23 mouse cellular contexts compared by ENCODE assay signal in the genomic region with DNA sequence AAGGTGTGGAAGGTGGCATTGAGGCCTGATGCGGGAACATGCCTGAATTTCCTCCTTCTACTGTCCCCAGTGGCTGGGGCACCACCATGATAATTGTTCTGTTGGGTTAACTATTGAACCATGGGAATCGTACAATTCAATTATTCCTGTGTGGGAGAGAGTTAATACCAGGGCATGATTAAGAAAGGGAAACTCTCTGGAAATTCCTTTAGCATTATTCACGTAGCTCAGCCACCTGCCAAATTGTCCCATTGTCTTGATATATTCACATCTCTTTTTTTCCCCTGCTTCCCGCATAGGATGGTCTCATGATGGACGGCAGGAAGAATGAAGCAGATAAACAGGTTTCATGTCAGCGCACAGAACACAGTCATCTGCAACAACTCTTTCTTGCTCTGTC.
DNase-seq lines count a peak whose midpoint lies in the region; ATAC-seq and TF ChIP-seq lines count a peak whose summit lies in the region.
"Had no signal": no experiment of that assay in that cellular context is flagged by ENCODE, and none has a peak within 500 bp of the region (broad histone marks: within the 10 kb centered on the region; RNA-seq: fewer than 3 reads in every experiment).

No protein-coding gene starts in this region.

- WGBS in heart, embryonic 10.5 days: 73% methylated on average over 6 of the region's 6 CpGs

- peak; percentile 73 for DNase-seq in Patski (ENCODE audit: low read depth, low spot score)
- no peak for DNase-seq in heart, embryonic 10.5 days (ENCODE audit: low spot score)
- DNase-seq in embryo, embryonic 10.5 days (ENCODE audit: low spot score): no peak
- DNase-seq in layer of hippocampus, adult 8-10 months (ENCODE audit: low spot score in 2 of 2): no peak
- DNase-seq: adrenal gland, adult 2 months; adrenal gland, postnatal 10 days; adrenal gland, postnatal 25 days; B cell, adult 2 months; cerebellum, adult 11 months; cerebellum, adult 18-20 months; cerebellum, adult 8-10 months; cerebellum, adult 9-11 months; cerebellum, postnatal 14 days; cerebellum, postnatal 36 days had no signal

- H3K4me2 ChIP-seq in myocyte (ENCODE audit: low read depth): peak overlapping the region; percentile 68
- H3K4me2 ChIP-seq: embryonic facial prominence, embryonic 12.5 days; forebrain, embryonic 12.5 days had no signal

- H3K79me3 ChIP-seq in C2C12 (ENCODE audit: low read depth): no peaks in the 10 kb centered on the region

- H3K79me2 ChIP-seq in C2C12 (ENCODE audit: control insufficient read depth, insufficient read depth) (no peaks in the 10 kb centered on the region), myocyte (ENCODE audit: control insufficient read depth, insufficient read depth) (no peaks in the 10 kb centered on the region)

- H3K4me3 ChIP-seq in C2C12 (ENCODE audit: insufficient read depth, poor library complexity, severe bottlenecking) (no peak overlapping the region), myocyte (no peak overlapping the region)
- H3K4me3 ChIP-seq in heart, embryonic 10.5 days: no peak overlapping the region
- H3K4me3 ChIP-seq: embryonic facial prominence, embryonic 10.5 days; embryonic facial prominence, embryonic 12.5 days; erythroblast, embryonic 14.5 days; forebrain, embryonic 10.5 days; forebrain, embryonic 12.5 days had no signal

- CTCF ChIA-PET in Patski (lab: Charles Lee): interaction anchor here (1.0 to 2.7 kb wide), 3 partner anchors 9 to 313 kb away, joined by 3 to 7 read pairs (median 3); no protein-coding TSS in a partner anchor

- TF ChIP-seq POLR2A in myocyte (IDR thresholded peaks at IDR 0.05; ENCODE audit: insufficient read length, low read depth): no peak

- H3K27me3 ChIP-seq in C2C12 (ENCODE audit: control insufficient read depth, insufficient read depth, insufficient read length) (no peaks in the 10 kb centered on the region), Patski (no peaks in the 10 kb centered on the region), myocyte (ENCODE audit: control insufficient read depth, insufficient read depth, insufficient read length) (no peaks in the 10 kb centered on the region)
- no peaks in the 10 kb centered on the region for H3K27me3 ChIP-seq in heart, embryonic 10.5 days (ENCODE audit: insufficient read depth, poor library complexity, severe bottlenecking)
- H3K27me3 ChIP-seq: embryonic facial prominence, embryonic 12.5 days; forebrain, embryonic 12.5 days had no signal

- H3ac ChIP-seq in C2C12 (ENCODE audit: control insufficient read depth, insufficient read length, low read depth): peak overlapping the region; percentile 41
- H3ac ChIP-seq in myocyte (ENCODE audit: control insufficient read depth, insufficient read length): no peak overlapping the region

- peak; percentile 68 for ATAC-seq in Patski
- ATAC-seq: forebrain, embryonic 14.5 days; forebrain, embryonic 16.5 days had no signal

- POLR2A ChIA-PET in Patski (lab: Charles Lee): no interaction called here

- H3K9me3 ChIP-seq in heart, embryonic 10.5 days: no peaks in the 10 kb centered on the region
- H3K9me3 ChIP-seq: embryonic facial prominence, embryonic 10.5 days; embryonic facial prominence, embryonic 12.5 days; forebrain, embryonic 10.5 days; forebrain, embryonic 12.5 days had no signal

- in situ Hi-C loops in Patski (cut with MboI; ENCODE audit: low pct_unique_long_range_greater_than_20kb): no loop called here

- no peak overlapping the region for H3K27ac ChIP-seq in heart, embryonic 10.5 days
- H3K27ac ChIP-seq: embryonic facial prominence, embryonic 10.5 days; embryonic facial prominence, embryonic 12.5 days; forebrain, embryonic 10.5 days; forebrain, embryonic 12.5 days had no signal

- no peaks in the 10 kb centered on the region for H3K4me1 ChIP-seq in heart, embryonic 10.5 days
- H3K4me1 ChIP-seq: embryonic facial prominence, embryonic 12.5 days; forebrain, embryonic 12.5 days had no signal

- TF ChIP-seq CTCF in C2C12 (IDR thresholded peaks at IDR 0.05; ENCODE audit: control insufficient read depth, insufficient read depth, insufficient read length): no peak
- peak; percentile 28 for TF ChIP-seq CTCF in Patski (IDR thresholded peaks at IDR 0.05)

- H3K36me3 ChIP-seq in C2C12 (ENCODE audit: control insufficient read depth, insufficient read depth): no peaks in the 10 kb centered on the region
- H3K36me3 ChIP-seq in myocyte (ENCODE audit: control insufficient read depth, insufficient read depth): no peaks in the 10 kb centered on the region
- H3K36me3 ChIP-seq in heart, embryonic 10.5 days: no peaks in the 10 kb centered on the region
- H3K36me3 ChIP-seq: embryonic facial prominence, embryonic 10.5 days; embryonic facial prominence, embryonic 12.5 days; forebrain, embryonic 10.5 days; forebrain, embryonic 12.5 days had no signal

TF ChIP-seq in C2C12, 6 proteins besides CTCF, POLR2A, EP300 and RAD21:
- TF ChIP-seq MYOD1 (IDR thresholded peaks at IDR 0.05; ENCODE audit: control insufficient read depth, insufficient read length, low read depth): peak; percentile 50
- no peak for TF ChIP-seq MAX (IDR thresholded peaks at IDR 0.05)

TF ChIP-seq in myocyte, 11 proteins besides CTCF, POLR2A, EP300 and RAD21:
- TF ChIP-seq TCF3 (IDR thresholded peaks at IDR 0.05; ENCODE audit: insufficient read length, low read depth) (no peak), POLR2AphosphoS2 (IDR thresholded peaks at IDR 0.05; ENCODE audit: insufficient read length, low read depth) (no peak), E2F4 (IDR thresholded peaks at IDR 0.05; ENCODE audit: insufficient read depth) (no peak), USF1 (IDR thresholded peaks at IDR 0.05; ENCODE audit: low read depth) (no peak), MYOD1 (IDR thresholded peaks at IDR 0.05; ENCODE audit: control insufficient read depth in 1 of 3, insufficient read length in 2 of 3, low read depth in 2 of 3) (no peak), MYOG (IDR thresholded peaks at IDR 0.05; ENCODE audit: control insufficient read depth in 1 of 3, insufficient read depth in 1 of 3, insufficient read length in 2 of 3, low read depth in 2 of 3) (no peak), REST (IDR thresholded peaks at IDR 0.05; ENCODE audit: insufficient read depth, insufficient read length) (no peak), TCF12 (IDR thresholded peaks at IDR 0.05; ENCODE audit: insufficient read depth, poor library complexity, severe bottlenecking) (no peak), SRF (IDR thresholded peaks at IDR 0.05; ENCODE audit: control insufficient read depth, insufficient read length, low read depth) (no peak), CEBPB (IDR thresholded peaks at IDR 0.05; ENCODE audit: insufficient read depth, poor library complexity, severe bottlenecking) (no peak), MAX (IDR thresholded peaks at IDR 0.05; ENCODE audit: low read depth) (no peak)
